Mouse (Mus musculus) kidney, adult 2 months (tissue): ENCODE measurements around the gene Aurka.

Source experiments
- CTCF ChIP-seq: fragments of 200-500 bp; conservative IDR thresholded peaks from 2 replicates; pipeline ENCODE4 v1.5.1; 2011; ENCODE audit warnings: low read depth, mild to moderate bottlenecking, control low read depth, low read length, moderate library complexity, mixed read lengths; ENCODE audit not compliant: insufficient read depth, insufficient read length
- POLR2A ChIP-seq: fragments of 200-500 bp; IDR thresholded peaks from one replicate; pipeline ENCODE4 v1.6.1; 2011; ENCODE audit warnings: low read depth, low read length, control low read depth

DNA sequence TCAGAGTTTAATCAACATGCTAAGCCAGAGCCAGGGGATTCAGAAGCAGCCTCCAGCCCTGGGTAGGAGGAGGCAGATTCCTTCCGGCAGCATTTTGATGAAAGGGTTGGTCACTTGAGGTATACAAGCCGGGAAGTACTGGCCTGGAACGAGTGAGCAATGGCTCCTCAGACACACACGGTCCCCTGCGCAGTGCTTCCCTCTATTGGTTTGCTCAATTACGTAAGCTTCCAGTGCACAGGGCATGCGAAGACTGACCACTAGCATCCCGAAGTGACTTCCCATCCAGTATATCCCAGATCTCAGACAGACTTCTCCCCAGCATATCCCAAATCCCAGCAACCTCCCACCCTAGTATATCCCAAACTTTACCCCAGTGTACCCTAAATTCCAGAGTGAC, 42.1 kb downstream of the Aurka start:
- no peak for TF ChIP-seq POLR2A
- TF ChIP-seq CTCF: no peak
